Mouse (Mus musculus): ENCODE data around the gene Zfpl1. TPM values are rescaled to one million over a fixed set of nuclear protein-coding genes. Genes with fewer than 3 reads are reported as not detected.
A peak's percentile ranks its signal among the peaks of the same experiment; 100 is the strongest.

The Zfpl1 gene
- polyA plus RNA-seq, 1 experiment from 2014 or later: 16.9 TPM

DNA sequence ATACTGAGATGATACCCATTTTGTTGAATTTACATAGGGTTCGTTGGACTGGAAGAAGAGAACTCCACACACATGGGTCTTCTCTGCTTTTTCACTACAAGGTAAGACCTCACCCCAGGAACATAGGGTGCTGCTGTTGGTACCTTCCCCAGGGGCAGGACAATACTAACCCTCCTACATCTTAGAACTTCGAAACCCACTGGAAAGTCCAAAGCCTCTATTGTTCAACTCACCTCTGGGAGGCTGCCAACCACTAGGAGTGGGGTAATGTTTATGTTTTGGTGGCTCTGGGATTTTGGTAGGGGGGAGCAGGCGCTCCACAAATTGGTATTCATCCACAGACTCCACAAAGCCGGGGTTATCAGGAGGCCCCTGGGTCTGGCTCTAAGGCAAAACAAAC lies 28.1 kb downstream of the Zfpl1 start:
- Histone ChIP-seq H3K4me1 (ENCODE audit: insufficient read depth) (peaks cover 25% of the 10 kb centered on the region), H3K9me3 (ENCODE audit: low read length) (no peaks in the 10 kb centered on the region), H3K27ac (ENCODE audit: low read depth) (peak overlapping the region; percentile 30; the same call in 1 of the 2 replicates), H3K36me3 (replicated peaks; ENCODE audit: insufficient read depth, low read length) (peaks cover 54% of the 10 kb centered on the region), H3K4me2 (ENCODE audit: low read depth, low read length) (peak overlapping the region; percentile 82), H3K27me3 (ENCODE audit: insufficient read depth, low read length) (no peaks in the 10 kb centered on the region), H3K9ac (replicated peaks) (peak overlapping the region; percentile 67), H3K4me3 (ENCODE audit: low read depth, low read length) (peak overlapping the region; percentile 78)
- no peak for DNase-seq
- TF ChIP-seq CTCF (IDR thresholded peaks at IDR 0.05; ENCODE audit: low read depth): no peak
- TF ChIP-seq EP300 (IDR thresholded peaks at IDR 0.05; ENCODE audit: low read depth): no peak
- WGBS (ENCODE audit: insufficient replicate concordance): 50% methylated on average over 4 of the region's 4 CpGs
- ATAC-seq: no peak

DNA sequence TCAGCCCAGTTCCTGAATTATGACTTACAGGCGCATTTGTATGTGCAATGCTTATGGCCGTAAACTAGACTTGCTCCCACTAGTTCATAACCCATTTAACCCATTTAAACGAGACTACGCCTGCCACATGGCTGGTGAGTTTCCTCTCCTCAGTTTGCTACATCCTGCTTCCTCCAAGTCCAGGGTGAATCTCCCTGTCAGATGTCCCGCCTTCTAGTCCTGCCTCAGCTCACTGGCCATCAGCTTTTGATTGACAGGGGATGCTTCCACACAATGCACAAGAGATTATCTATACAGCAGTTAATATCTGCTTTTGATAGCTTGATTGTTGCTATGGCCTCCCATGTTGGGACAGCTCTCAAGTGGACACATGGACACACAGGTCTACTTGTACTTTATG lies 30.5 kb downstream of the Zfpl1 start:
- no peak overlapping the region for H3K9ac ChIP-seq (replicated peaks)
- H3K9me3 ChIP-seq (ENCODE audit: low read length): no peaks in the 10 kb centered on the region
- WGBS (ENCODE audit: insufficient replicate concordance): 78% methylated on average over 5 of the region's 5 CpGs
- H3K27ac ChIP-seq (ENCODE audit: low read depth): no peak overlapping the region
- ATAC-seq (no peak), DNase-seq (no peak)
- H3K27me3 ChIP-seq (ENCODE audit: insufficient read depth, low read length): no peaks in the 10 kb centered on the region
- TF ChIP-seq CTCF (IDR thresholded peaks at IDR 0.05; ENCODE audit: low read depth): no peak
- no peak for TF ChIP-seq EP300 (IDR thresholded peaks at IDR 0.05; ENCODE audit: low read depth)
- H3K36me3 ChIP-seq (replicated peaks; ENCODE audit: insufficient read depth, low read length): peaks cover 74% of the 10 kb centered on the region
- peaks cover 16% of the 10 kb centered on the region for H3K4me1 ChIP-seq (ENCODE audit: insufficient read depth)
- H3K4me3 ChIP-seq (ENCODE audit: low read depth, low read length): no peak overlapping the region
- H3K4me2 ChIP-seq (ENCODE audit: low read depth, low read length): no peak overlapping the region

- H3K4me3 ChIP-seq (ENCODE audit: low read depth, low read length): no peak overlapping the region
- H3K9me3 ChIP-seq (ENCODE audit: low read length): no peaks in the 10 kb centered on the region
- WGBS (ENCODE audit: insufficient replicate concordance): 86% methylated on average over 7 of the region's 7 CpGs
- H3K4me1 ChIP-seq (ENCODE audit: insufficient read depth): peaks cover 24% of the 10 kb centered on the region
- H3K27me3 ChIP-seq (ENCODE audit: insufficient read depth, low read length): no peaks in the 10 kb centered on the region
- no peak for TF ChIP-seq EP300 (IDR thresholded peaks at IDR 0.05; ENCODE audit: low read depth)
- ATAC-seq (no peak), DNase-seq (no peak)
- no peak overlapping the region for H3K27ac ChIP-seq (ENCODE audit: low read depth)
- H3K9ac ChIP-seq (replicated peaks): no peak overlapping the region
- H3K4me2 ChIP-seq (ENCODE audit: low read depth, low read length): no peak overlapping the region
- peaks cover 81% of the 10 kb centered on the region for H3K36me3 ChIP-seq (replicated peaks; ENCODE audit: insufficient read depth, low read length)
Observed at GRCm38 (mm10) chr19:6052516-6052915, 32.2 kb downstream of the Zfpl1 start.

DNA sequence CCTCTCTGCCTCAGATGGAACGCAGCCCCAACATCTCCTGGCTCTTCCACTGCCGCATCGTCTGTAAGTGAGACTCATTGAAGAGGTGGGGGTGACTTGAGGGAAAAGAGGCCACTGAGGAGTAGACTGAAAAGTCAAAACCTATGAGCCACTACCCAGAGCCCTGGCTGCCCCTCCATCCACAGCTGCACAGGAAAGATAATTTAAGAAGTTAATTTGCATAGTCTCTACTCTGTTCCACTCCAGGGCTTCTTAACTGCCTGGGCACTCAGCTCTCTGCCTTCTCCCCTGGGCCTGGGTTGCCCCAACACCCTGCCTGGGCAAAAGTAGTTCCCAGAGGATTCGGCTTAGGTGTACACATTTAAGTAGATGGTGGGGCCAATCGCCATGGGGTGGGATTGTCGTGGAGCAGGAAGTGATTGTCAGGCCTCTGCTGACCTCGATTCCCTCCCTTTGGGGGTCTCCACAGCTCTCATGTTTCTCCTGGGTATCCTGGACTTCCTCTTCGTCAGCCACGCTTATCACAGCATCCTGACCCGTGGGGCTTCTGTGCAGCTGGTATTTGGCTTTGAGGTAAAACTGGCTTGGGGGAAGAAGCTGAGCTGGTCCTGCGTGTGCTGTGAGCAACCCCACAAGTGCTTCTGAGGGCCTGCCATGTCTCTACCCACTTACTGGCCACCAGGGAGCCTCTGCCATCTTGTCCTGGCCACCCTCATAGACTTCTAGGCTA lies 35.9 kb downstream of the Zfpl1 start:
- no peak for ATAC-seq
- Histone ChIP-seq H3K4me3 (ENCODE audit: low read depth, low read length) (peak overlapping the region; percentile 73), H3K9me3 (ENCODE audit: low read length) (no peaks in the 10 kb centered on the region), H3K36me3 (replicated peaks; ENCODE audit: insufficient read depth, low read length) (peaks cover 58% of the 10 kb centered on the region), H3K9ac (replicated peaks) (peak overlapping the region; percentile 11; the same call in 1 of the 2 replicates), H3K27ac (ENCODE audit: low read depth) (peak overlapping the region; percentile 99), H3K27me3 (ENCODE audit: insufficient read depth, low read length) (no peaks in the 10 kb centered on the region), H3K4me2 (ENCODE audit: low read depth, low read length) (peak overlapping the region; percentile 76), H3K4me1 (ENCODE audit: insufficient read depth) (peaks cover 23% of the 10 kb centered on the region)
- TF ChIP-seq CTCF (IDR thresholded peaks at IDR 0.05; ENCODE audit: low read depth) (no peak), EP300 (IDR thresholded peaks at IDR 0.05; ENCODE audit: low read depth) (no peak; the same call in 1 of the 2 replicates)
- WGBS (ENCODE audit: insufficient replicate concordance): 52% methylated on average over 11 of the region's 11 CpGs
- DNase-seq: peak; percentile 29

DNA sequence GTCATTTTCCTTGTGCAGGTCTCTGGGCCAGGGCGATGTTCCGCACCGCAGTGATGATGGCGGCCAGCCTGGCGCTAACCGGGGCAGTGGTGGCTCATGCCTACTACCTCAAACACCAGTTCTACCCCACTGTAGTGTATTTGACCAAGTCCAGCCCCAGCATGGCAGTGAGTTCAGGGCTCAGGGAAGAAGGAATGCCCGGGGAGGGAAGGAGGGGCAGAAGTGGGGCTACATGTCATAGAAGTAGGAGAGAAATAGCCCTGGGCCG lies 36.9 kb downstream of the Zfpl1 start:
- TF ChIP-seq CTCF (IDR thresholded peaks at IDR 0.05; ENCODE audit: low read depth) (no peak), EP300 (IDR thresholded peaks at IDR 0.05; ENCODE audit: low read depth) (no peak)
- H3K4me3 ChIP-seq (ENCODE audit: low read depth, low read length): peak overlapping the region; percentile 73
- no peaks in the 10 kb centered on the region for H3K9me3 ChIP-seq (ENCODE audit: low read length)
- DNase-seq: no peak
- no peak for ATAC-seq
- H3K4me2 ChIP-seq (ENCODE audit: low read depth, low read length): peak overlapping the region; percentile 76
- peak overlapping the region; percentile 91 for H3K9ac ChIP-seq (replicated peaks)
- no peaks in the 10 kb centered on the region for H3K27me3 ChIP-seq (ENCODE audit: insufficient read depth, low read length)
- 73% methylated on average over 8 of the region's 8 CpGs for WGBS (ENCODE audit: insufficient replicate concordance)
- peaks cover 48% of the 10 kb centered on the region for H3K36me3 ChIP-seq (replicated peaks; ENCODE audit: insufficient read depth, low read length)
- peak overlapping the region; percentile 99 for H3K27ac ChIP-seq (ENCODE audit: low read depth)
- peaks cover 23% of the 10 kb centered on the region for H3K4me1 ChIP-seq (ENCODE audit: insufficient read depth)

GRCm38 (mm10) chr19:6047154-6047898 lies 37.4 kb downstream of the Zfpl1 start:
- TF ChIP-seq CTCF (IDR thresholded peaks at IDR 0.05; ENCODE audit: low read depth) (peak; percentile 19; the same call in 1 of the 2 replicates), EP300 (IDR thresholded peaks at IDR 0.05; ENCODE audit: low read depth) (no peak)
- Histone ChIP-seq H3K27me3 (ENCODE audit: insufficient read depth, low read length) (no peaks in the 10 kb centered on the region), H3K4me1 (ENCODE audit: insufficient read depth) (peaks cover 23% of the 10 kb centered on the region), H3K4me2 (ENCODE audit: low read depth, low read length) (peak overlapping the region; percentile 76), H3K9ac (replicated peaks) (peak overlapping the region; percentile 91), H3K4me3 (ENCODE audit: low read depth, low read length) (peak overlapping the region; percentile 73), H3K9me3 (ENCODE audit: low read length) (no peaks in the 10 kb centered on the region), H3K27ac (ENCODE audit: low read depth) (peak overlapping the region; percentile 99), H3K36me3 (replicated peaks; ENCODE audit: insufficient read depth, low read length) (peaks cover 43% of the 10 kb centered on the region)
- DNase-seq (no peak), ATAC-seq (peak; percentile 28)
- 2% methylated on average over 37 of the region's 44 CpGs for WGBS (ENCODE audit: insufficient replicate concordance)
